Mouse (Mus musculus) left cerebral cortex, adult 18-20 months (tissue): ENCODE results near the gene 1700016C15Rik. TPM values are rescaled to one million over a fixed set of nuclear protein-coding genes. Genes with fewer than 3 reads are reported as not detected.

Source experiments
- DNase-seq, 2 experiments: peaks; one replicate each; pipeline ENCODE4 v3.0.0; 2021 to 2022; ENCODE audit warnings: low spot score in 2 of 2, mixed read lengths in 1 of 2
- total RNA-seq, 2 experiments: library from RNA; stranded (reverse); gene quantifications; 2 replicates each; pipeline ENCODE4 v1.2.3; 2021

1700016C15Rik gene
- total RNA-seq, 2 experiments from 2014 or later: not detected

DNA sequence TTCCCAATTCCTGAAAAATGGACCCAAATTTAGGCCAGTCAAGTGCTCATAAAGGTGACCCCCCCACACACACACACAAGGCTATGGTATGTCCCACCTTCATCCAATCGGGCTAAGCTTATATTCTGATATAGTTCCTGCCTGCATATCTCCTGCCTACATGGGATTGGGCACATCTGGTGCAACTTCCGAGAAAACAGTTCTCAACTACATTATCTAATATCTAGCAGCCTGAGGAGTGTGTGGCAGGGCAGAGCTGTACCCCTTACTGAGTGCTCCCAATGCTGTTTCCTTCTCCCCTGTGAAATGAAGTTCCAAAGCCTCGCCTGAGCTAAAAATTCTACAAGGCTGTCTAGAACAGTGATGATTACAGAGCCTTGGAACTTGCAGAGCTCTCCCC, 13.2 kb upstream of the 1700016C15Rik start:
- no peak for DNase-seq

- no peak for DNase-seq
These were observed 12.4 kb upstream of the 1700016C15Rik start for GRCm38 (mm10) chr1:177717057-177717835.

DNA sequence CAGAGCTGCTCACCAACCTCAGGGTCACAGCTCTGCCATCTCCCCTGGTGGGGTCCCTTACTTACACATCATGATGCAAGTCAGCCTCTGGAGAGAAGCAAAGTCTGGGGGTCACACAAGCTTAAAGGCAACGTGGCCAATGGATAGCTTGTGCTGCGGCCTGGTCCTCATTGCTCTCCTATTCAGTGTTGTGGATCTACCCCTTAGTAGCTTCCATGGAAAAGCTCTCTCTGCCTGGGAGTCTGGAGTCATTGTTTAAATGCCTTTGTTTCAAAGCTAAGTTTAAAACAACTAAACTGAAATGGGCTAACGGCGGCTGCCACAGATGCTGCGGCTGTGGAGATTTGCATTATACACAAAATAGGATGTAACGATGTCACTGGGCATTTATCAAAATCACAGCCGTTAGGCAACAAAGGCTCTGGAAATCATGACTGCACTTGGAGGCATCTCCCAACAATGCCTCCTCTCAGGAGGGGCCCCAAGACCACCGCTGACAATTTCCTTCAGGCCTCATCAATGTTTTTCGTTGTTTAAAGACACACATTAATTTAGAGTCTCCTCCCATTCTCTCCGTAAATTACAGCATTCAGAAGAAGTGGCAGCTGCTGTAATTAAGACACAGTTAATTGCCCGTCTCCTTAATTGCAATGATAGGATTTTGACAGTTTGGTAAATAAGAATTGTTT, 11.1 kb upstream of the 1700016C15Rik start:
- no peak for DNase-seq

DNA sequence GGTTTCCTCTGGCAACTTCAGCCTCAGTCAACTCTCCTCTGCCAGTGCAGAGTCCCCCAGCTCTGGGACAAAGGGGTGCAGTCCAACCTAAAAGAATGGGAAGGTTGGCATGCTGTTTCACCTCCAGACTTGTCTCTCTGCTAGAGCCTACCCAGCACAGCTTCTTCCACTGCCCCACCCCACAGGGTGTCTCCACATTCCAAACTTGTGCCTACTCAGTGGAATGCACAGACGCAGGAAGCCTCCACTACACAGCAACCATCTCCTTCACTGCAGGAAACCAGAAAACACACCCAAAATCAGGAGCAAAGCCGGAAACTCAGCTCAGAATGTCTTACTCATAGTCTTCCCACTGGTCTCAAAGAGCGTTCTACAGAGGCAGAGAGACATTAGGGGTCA, 10.6 kb upstream of the 1700016C15Rik start:
- DNase-seq: no peak

DNA sequence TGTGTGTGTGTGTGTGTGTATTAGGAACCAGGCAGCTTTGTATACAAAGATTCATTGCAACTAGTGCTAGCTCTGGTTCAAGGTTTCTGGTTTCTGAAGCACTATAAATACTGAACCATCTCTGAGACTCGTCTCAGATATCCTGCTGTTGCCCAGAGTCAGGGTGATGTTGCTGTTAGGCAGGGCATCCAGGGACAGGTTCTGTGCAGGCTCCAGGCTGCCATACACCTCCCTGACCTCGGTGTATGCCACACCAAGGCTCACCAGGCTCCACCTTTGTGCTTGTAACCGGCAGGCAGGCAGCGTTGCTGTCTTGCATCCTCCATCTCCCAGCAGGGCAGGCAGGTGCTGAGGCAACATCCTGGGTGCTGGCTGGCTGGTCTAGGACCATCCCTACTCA, 5.8 kb upstream of the 1700016C15Rik start:
- no peak for DNase-seq

- no peak for DNase-seq
These were observed 2.7 kb upstream of the 1700016C15Rik start for GRCm38 (mm10) chr1:177726870-177727269.

DNA sequence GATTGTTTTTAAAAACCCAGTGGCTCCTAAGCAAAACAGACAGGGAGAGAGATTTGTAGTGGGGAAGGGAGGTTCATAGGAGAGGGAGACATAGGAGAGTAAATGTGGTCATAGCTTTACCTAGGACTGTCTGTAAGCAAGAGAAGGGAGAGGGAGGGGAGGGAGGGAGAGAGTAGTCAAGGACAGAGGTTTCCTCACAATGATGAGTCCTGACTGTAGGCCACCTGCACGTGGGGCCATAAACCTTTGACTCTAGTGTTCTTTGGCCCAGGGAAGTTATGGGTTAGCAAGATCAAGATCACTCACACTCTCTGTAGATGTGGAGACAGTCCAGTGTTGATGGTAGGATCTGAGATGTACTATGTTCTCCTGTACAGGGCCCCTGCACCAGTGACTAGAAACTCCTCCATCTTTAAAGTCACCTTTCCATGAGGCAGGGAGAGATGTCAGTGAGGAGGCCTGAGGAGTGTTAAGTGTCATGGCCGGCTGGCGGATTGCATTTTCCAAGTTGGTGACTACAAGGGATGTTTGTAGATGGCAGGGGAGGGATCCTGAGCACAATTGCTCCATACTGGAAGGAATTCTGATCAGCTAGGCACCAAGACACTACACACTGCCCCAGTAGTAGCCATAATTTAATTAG, 1.6 kb upstream of the 1700016C15Rik start:
- no peak for DNase-seq

DNA sequence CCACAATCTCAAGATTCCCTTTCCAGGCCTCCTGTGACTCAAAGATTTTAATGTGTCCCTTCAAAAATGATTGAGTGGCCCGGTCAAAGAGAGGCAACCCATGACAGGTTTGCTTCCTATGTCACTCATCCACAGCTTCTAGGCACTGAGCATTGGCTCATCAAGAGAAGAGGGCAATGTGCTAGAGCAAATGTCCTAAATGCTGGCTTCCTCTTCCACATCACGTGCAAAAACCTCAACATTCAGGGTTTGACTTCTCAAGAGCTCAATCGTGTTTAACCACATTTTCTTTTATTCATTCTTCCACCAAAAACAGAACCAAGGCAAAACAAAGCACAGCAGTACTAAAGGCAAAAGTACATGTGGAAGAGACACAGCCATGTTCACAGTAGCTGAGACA, 2.4 kb downstream of the 1700016C15Rik start:
- no peak for DNase-seq

DNA sequence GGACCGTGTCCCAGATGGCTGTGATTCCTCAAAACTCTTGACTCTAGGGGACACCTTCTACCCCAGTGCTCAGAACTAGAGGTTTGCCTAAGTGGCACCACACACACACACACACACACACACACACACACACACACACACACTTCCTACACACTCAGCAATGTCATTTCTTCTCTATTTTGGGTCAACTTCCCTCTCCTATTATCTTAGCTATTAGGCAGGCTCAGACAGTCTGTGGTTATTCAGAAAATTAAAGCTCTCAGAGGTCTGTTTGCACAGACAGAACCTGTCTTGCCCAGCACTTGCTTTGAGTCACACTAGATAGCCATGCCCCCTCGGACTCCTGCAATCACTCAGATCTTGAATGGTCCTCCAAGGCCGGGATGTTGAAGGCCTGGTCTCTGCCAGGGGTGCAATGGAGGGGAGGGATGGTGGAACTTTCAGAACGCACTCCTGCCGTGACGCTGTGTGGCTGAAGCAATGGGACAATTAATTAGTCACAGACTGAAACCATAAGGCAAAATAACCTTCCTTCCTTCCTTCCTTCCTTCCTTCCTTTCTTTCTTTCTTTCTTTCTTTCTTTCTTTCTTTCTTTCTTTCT, 8.0 kb downstream of the 1700016C15Rik start:
- no peak for DNase-seq

GRCm38 (mm10) chr1:177740707-177741106, 11.1 kb downstream of the 1700016C15Rik start:
- no peak for DNase-seq

DNA sequence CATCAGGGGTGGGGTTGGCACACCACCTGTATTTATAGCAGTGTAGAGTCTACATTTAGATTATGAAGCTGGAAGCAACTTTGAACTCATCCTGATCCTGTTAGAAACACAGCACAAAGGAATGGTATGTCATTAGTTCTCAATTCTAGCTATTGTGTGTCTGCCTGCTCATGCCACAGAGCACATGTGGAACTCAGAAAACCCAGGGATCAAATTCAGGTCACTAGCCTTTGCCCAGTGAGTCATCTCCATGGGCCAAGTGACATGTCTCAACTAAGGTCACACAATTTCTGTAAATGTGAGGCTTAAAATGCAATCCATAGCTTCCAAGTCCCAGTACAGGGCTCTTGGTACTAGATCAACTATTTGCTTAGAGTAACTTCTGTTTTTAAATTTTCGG, 12.5 kb downstream of the 1700016C15Rik start:
- DNase-seq: no peak

GRCm38 (mm10) chr1:177744521-177745325, 15.1 kb downstream of the 1700016C15Rik start:
- no peak for DNase-seq

GRCm38 (mm10) chr1:177747869-177748540, 18.4 kb downstream of the 1700016C15Rik start:
- DNase-seq: no peak

DNA sequence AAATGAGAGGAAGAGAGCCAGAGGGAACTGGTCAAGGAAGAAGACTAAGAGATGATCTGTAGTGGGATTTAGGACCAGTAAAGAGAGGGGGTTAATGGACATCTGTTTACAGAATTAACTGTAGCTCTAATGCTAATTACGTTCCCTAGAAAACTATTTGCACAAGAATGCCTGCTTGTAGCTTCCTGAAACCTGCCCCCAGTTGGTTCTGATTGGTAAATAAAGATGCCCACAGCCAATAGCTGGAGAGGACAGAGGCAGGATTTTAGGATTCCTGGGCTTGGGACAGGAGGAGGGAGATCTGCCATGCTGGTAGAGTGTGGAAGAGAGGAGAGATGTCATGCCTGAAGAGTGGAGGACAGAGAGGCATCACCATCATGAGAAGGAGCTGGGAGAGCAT, 23.9 kb downstream of the 1700016C15Rik start:
- DNase-seq: no peak

- no peak for DNase-seq
These were observed 27.6 kb downstream of the 1700016C15Rik start for GRCm38 (mm10) chr1:177757249-177757648.

GRCm38 (mm10) chr1:177768931-177769330, 39.3 kb downstream of the 1700016C15Rik start:
- DNase-seq: no peak

GRCm38 (mm10) chr1:177777397-177777796, 47.8 kb downstream of the 1700016C15Rik start:
- no peak for DNase-seq

DNA sequence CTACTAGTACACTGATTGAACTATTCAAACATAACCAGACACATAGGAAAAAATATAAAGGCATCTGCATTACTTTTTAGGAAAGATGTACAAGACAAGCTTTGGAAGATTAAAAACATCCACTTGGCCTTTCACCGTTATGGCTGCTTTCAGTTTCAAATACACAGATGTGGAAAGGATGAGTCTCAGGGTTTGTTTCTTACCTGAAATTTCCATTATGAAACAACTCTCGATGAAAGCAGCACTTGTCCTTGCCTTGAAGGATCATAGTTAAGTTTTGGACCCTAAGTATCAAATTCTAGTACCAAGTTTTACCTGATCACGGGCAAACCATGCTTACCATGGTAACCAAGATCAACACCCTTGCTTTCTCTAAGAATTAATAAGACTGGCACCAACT, 63.2 kb downstream of the 1700016C15Rik start:
- no peak for DNase-seq

- DNase-seq: no peak
These were observed 65.3 kb downstream of the 1700016C15Rik start for GRCm38 (mm10) chr1:177794866-177795265.
